Mouse (Mus musculus) cerebellum, postnatal 25 days (tissue): ENCODE data around the gene Gm5737.

Experiments
- DNase-seq, 2 experiments: peaks; one replicate each; pipeline ENCODE4 v3.0.0; 2021; ENCODE audit warnings: mixed read lengths in 2 of 2

Gene Gm5737

GRCm38 (mm10) chr7:120878271-120878670 is 66.1 kb downstream of the Gm5737 start:
- peak; percentile 46 to 52 for DNase-seq

GRCm38 (mm10) chr7:120879972-120880371 is 67.8 kb downstream of the Gm5737 start:
- DNase-seq: no peak

GRCm38 (mm10) chr7:120880770-120881169 is 68.6 kb downstream of the Gm5737 start:
- no peak for DNase-seq
